ENCODE assay signal across 11 mouse cellular contexts in the genomic region with DNA sequence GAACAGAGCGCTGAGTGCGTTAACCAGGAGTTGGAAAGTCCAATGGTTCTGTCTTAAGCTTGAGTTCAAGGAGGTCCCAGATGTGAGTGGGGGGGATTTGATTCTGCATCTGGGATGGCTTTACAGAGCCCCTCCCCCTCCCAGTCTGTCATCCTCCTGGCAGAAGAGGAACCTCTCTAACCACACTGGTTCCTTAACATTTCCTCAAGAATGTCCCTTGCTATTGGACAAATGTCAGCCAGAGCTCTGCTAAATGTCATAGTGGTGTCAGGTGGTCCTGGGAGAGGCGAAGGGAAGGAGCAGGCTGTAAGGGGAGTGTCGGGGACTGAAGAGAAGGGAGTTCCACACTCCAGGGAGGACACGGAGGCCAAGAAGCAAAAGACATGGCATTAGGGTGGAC. TPM values are rescaled to one million over a fixed set of nuclear protein-coding genes. Genes with fewer than 3 reads are reported as not detected.
DNase-seq lines count a peak whose midpoint lies in the region; ATAC-seq and TF ChIP-seq lines count a peak whose summit lies in the region.
"Had no signal": no experiment of that assay in that cellular context is flagged by ENCODE, and none has a peak within 500 bp of the region (broad histone marks: within the 10 kb centered on the region; RNA-seq: fewer than 3 reads in every experiment).

No protein-coding gene starts in this region.

- no peaks in the 10 kb centered on the region for H3K36me3 ChIP-seq in lung, embryonic 14.5 days (ENCODE audit: insufficient read depth)
- H3K36me3 ChIP-seq: hindbrain, embryonic 15.5 days had no signal

- intact Hi-C loops in gastrocnemius, adult 2 months (cut with DNase I) = no loop called here
- intact Hi-C loops in gastrocnemius, postnatal 14 days (cut with DNase I; ENCODE audit: low total_unique reads) = no loop called here

- no peaks in the 10 kb centered on the region for H3K9me3 ChIP-seq in lung, embryonic 14.5 days (ENCODE audit: low read depth, low read length)
- H3K9me3 ChIP-seq: hindbrain, embryonic 15.5 days had no signal

- H3K27me3 ChIP-seq in lung, embryonic 14.5 days (ENCODE audit: insufficient read depth, low read length) = no peaks in the 10 kb centered on the region

- TF ChIP-seq CTCF in gastrocnemius, adult 2 months (IDR thresholded peaks at IDR 0.05) = no peak
- TF ChIP-seq CTCF in lung, embryonic 14.5 days (IDR thresholded peaks at IDR 0.05; ENCODE audit: low read depth) = no peak

- 69% methylated on average over 5 of the region's 5 CpGs for WGBS in lung, embryonic 14.5 days

- H3K9ac ChIP-seq in lung, embryonic 14.5 days = no peak overlapping the region
- H3K9ac ChIP-seq: hindbrain, embryonic 15.5 days had no signal

- H3K4me1 ChIP-seq in lung, embryonic 14.5 days (ENCODE audit: insufficient read depth) = no peaks in the 10 kb centered on the region
- H3K4me1 ChIP-seq: hindbrain, embryonic 15.5 days had no signal

- H3K4me2 ChIP-seq in lung, embryonic 14.5 days = peak overlapping the region; percentile 50

- no peak for DNase-seq in gastrocnemius, adult 2 months
- no peak for DNase-seq in gastrocnemius, postnatal 14 days
- DNase-seq in lung, embryonic 14.5 days = no peak
- no peak for DNase-seq in lung, adult 18-20 months
- DNase-seq in kidney, postnatal 36 days = peak; percentile 47 to 65
- no peak for DNase-seq in cerebellum, postnatal 4 days (ENCODE audit: low spot score in 2 of 2)
- no peak for DNase-seq in ovary, postnatal 10 days (ENCODE audit: low spot score)
- DNase-seq: cerebellum, adult 2 months; left cerebral cortex, postnatal 4 days had no signal

- ATAC-seq in lung, embryonic 14.5 days (ENCODE audit: insufficient read depth) = no peak
- peak; percentile 68 for ATAC-seq in monocyte, adult 5-6 weeks (replicated peaks; ENCODE audit: insufficient number of reproducible peaks, low FRiP score, low TSS enrichment, poor library complexity, severe bottlenecking)

- peak overlapping the region; percentile 68 for H3K4me3 ChIP-seq in gastrocnemius, adult 2 months
- no peak overlapping the region for H3K4me3 ChIP-seq in lung, embryonic 14.5 days (ENCODE audit: low read depth, low read length)
- H3K4me3 ChIP-seq: hindbrain, embryonic 15.5 days had no signal

- peak overlapping the region; percentile 83 for H3K27ac ChIP-seq in gastrocnemius, adult 2 months
- peak overlapping the region; percentile 43; the same call in 1 of the 2 replicates for H3K27ac ChIP-seq in lung, embryonic 14.5 days (ENCODE audit: low read depth)
- H3K27ac ChIP-seq: hindbrain, embryonic 15.5 days had no signal

RNA-seq across cellular contexts. Expression of a gene that starts 0.7 kb away (rescaled TPM):
- 1 to 10 TPM; 2.2 to 3.0 TPM for total RNA-seq in gastrocnemius, adult 2 months (2021)
- 1 to 10 TPM; 3.3 to 4.9 TPM for total RNA-seq in gastrocnemius, postnatal 14 days (2021)
- polyA plus RNA-seq in lung, embryonic 14.5 days (2014; fragmentation: Nextera tagmentation; extraction: Ambion mirVana) = 7.2 TPM in 2 replicates
- total RNA-seq in monocyte, adult 5-6 weeks (2017) = 160 to 201 TPM (median 188 TPM) in 3 replicates

RNA-seq across cellular contexts. Expression of a gene that starts 5.9 kb away (rescaled TPM):
- total RNA-seq in gastrocnemius, adult 2 months (2021) = 1 to 10 TPM; 2.6 to 7.6 TPM
- 1 to 10 TPM; 7.1 to 8.1 TPM for total RNA-seq in gastrocnemius, postnatal 14 days (2021)
- polyA plus RNA-seq in lung, embryonic 14.5 days (2014; fragmentation: Nextera tagmentation; extraction: Ambion mirVana) = 13.4 and 14.8 TPM in 2 replicates
- total RNA-seq in monocyte, adult 5-6 weeks (2017) = 863 to 2,060 TPM (median 1,763 TPM) in 3 replicates

RNA-seq across cellular contexts. Expression of a gene that starts 18.7 kb away (rescaled TPM):
- 100 to 1,000 TPM; 274 to 394 TPM for total RNA-seq in gastrocnemius, adult 2 months (2021)
- 100 to 1,000 TPM; 148 to 155 TPM for total RNA-seq in gastrocnemius, postnatal 14 days (2021)
- 0.37 TPM in 1 of 2 replicates, not detected in the other for polyA plus RNA-seq in lung, embryonic 14.5 days (2014; fragmentation: Nextera tagmentation; extraction: Ambion mirVana)
- 2.8 to 3.6 TPM in 2 of 3 replicates, not detected in the other for total RNA-seq in monocyte, adult 5-6 weeks (2017)

Comparison
In these comparisons a context has a peak if more than half of its experiments do, and no peak if none do; other contexts are left out.
1. DNase-seq: peak in kidney, postnatal 36 days (2 of 2); none in gastrocnemius, adult 2 months (single experiment), gastrocnemius, postnatal 14 days (single experiment), lung, embryonic 14.5 days (single experiment), lung, adult 18-20 months (0 of 2), cerebellum, postnatal 4 days (0 of 2) and ovary, postnatal 10 days (single experiment).
2. RNA of a gene that starts 0.7 kb away (total RNA-seq): 160 to 201 TPM in monocyte, adult 5-6 weeks; 3.3 to 4.9 TPM in gastrocnemius, postnatal 14 days and 2.2 to 3.0 TPM in gastrocnemius, adult 2 months; every median in the first group is over 10 times any median in the second.
3. RNA of a gene that starts 5.9 kb away (total RNA-seq): 863 to 2,060 TPM in monocyte, adult 5-6 weeks; 7.1 to 8.1 TPM in gastrocnemius, postnatal 14 days and 2.6 to 7.6 TPM in gastrocnemius, adult 2 months; every median in the first group is over 10 times any median in the second.
4. RNA of a gene that starts 18.7 kb away (total RNA-seq): 274 to 394 TPM in gastrocnemius, adult 2 months and 148 to 155 TPM in gastrocnemius, postnatal 14 days; 2.8 to 3.6 TPM in monocyte, adult 5-6 weeks; every median in the first group is over 10 times any median in the second.